Mouse (Mus musculus) CH12.LX (cell line): ENCODE measurements around the gene Mtmr12. TPM values are rescaled to one million over a fixed set of nuclear protein-coding genes. Genes with fewer than 3 reads are reported as not detected.

Source experiments
- DNase-seq: peaks from one replicate; pipeline ENCODE4 v3.0.0-alpha.2; 2013; ENCODE audit errors: extremely low read depth
- H3K27ac ChIP-seq: 2 replicates; pipeline ENCODE4 v1.5.1; 2012; ENCODE audit warnings: low read depth, mild to moderate bottlenecking, control low read depth, moderate library complexity; ENCODE audit not compliant: insufficient read depth
- H3K27me3 ChIP-seq: replicated peaks from 2 replicates; pipeline ENCODE3; 2012; ENCODE audit warnings: inconsistent platforms
- H3K36me3 ChIP-seq, 2 experiments: replicated peaks in 1 of 2; 2 replicates each; pipeline versions ENCODE3 to v1.6.1; 2012; ENCODE audit warnings: inconsistent platforms in 1 of 2, low read length in 1 of 2, mild to moderate bottlenecking in 1 of 2, mixed read lengths in 1 of 2, moderate library complexity in 1 of 2; ENCODE audit not compliant: control insufficient read depth in 1 of 2, insufficient read depth in 1 of 2
- H3K4me1 ChIP-seq, 2 experiments: 2 replicates each; pipeline ENCODE4 v1.6.1; 2012; ENCODE audit warnings: inconsistent platforms in 1 of 2, moderate library complexity in 1 of 2; ENCODE audit not compliant: insufficient read depth in 2 of 2, control insufficient read depth in 1 of 2
- H3K4me2 ChIP-seq: 2 replicates; pipeline ENCODE4 v1.6.1; 2012; ENCODE audit warnings: low read depth, mild to moderate bottlenecking, control low read depth; ENCODE audit not compliant: poor library complexity, insufficient read depth, severe bottlenecking
- H3K4me3 ChIP-seq, 3 experiments: fragments of 150-350 bp in 1 of 3; sonication (generic) in 1 of 3; replicated peaks in 1 of 3; 2 replicates each; pipeline versions ENCODE3 to v1.5.1; 2011 to 2012; ENCODE audit warnings: low read depth in 2 of 3, low read length in 2 of 3, mild to moderate bottlenecking in 2 of 3, moderate library complexity in 2 of 3, control low read depth in 1 of 3, improper control_type of control experiment in 1 of 3, inconsistent platforms in 1 of 3, mixed read lengths in 1 of 3; ENCODE audit not compliant: poor library complexity in 1 of 3
- H3K79me2 ChIP-seq: replicated peaks from 2 replicates; pipeline ENCODE4 v1.6.1; 2012; ENCODE audit warnings: mild to moderate bottlenecking, moderate library complexity; ENCODE audit not compliant: control insufficient read depth, poor library complexity, insufficient read depth, severe bottlenecking; ENCODE audit errors: extremely low read depth
- H3K9ac ChIP-seq: 2 replicates; pipeline ENCODE4 v1.6.1; 2012; ENCODE audit warnings: low read depth, mild to moderate bottlenecking, control low read depth, moderate library complexity; ENCODE audit not compliant: insufficient read depth
- H3K9me3 ChIP-seq: replicated peaks from 2 replicates; pipeline ENCODE3; 2012; ENCODE audit warnings: low read length, inconsistent platforms, mixed read lengths
- BHLHE40 ChIP-seq: IDR thresholded peaks from 2 replicates; pipeline ENCODE4 v1.6.1; 2011; ENCODE audit warnings: mild to moderate bottlenecking, low read depth, low read length, improper control_type of control experiment
- CHD2 ChIP-seq: IDR thresholded peaks from 2 replicates; pipeline ENCODE4 v1.6.1; 2011; ENCODE audit warnings: low read length, improper control_type of control experiment
- EP300 ChIP-seq: IDR thresholded peaks from 2 replicates; pipeline ENCODE4 v1.6.1; 2011; ENCODE audit warnings: low read length, improper control_type of control experiment
- ETS1 ChIP-seq: conservative IDR thresholded peaks from 2 replicates; pipeline ENCODE4 v1.6.1; 2012; ENCODE audit warnings: low read depth, mild to moderate bottlenecking, inconsistent platforms, low read length, improper control_type of control experiment, moderate library complexity
- MAFK ChIP-seq: IDR thresholded peaks from 2 replicates; pipeline ENCODE4 v1.6.1; 2011; ENCODE audit warnings: low read length, improper control_type of control experiment; ENCODE audit not compliant: insufficient replicate concordance
- MAX ChIP-seq: IDR thresholded peaks from 2 replicates; pipeline ENCODE4 v1.6.1; 2011; ENCODE audit warnings: low read length, improper control_type of control experiment
- MXI1 ChIP-seq: IDR thresholded peaks from 2 replicates; pipeline ENCODE4 v1.6.1; 2011; ENCODE audit warnings: mild to moderate bottlenecking, low read depth, low read length, improper control_type of control experiment
- MYC ChIP-seq: IDR thresholded peaks from 2 replicates; pipeline ENCODE4 v1.6.1; 2011; ENCODE audit warnings: low read depth, mild to moderate bottlenecking, improper control_type of control experiment, low read length
- POLR2A ChIP-seq: IDR thresholded peaks from 2 replicates; pipeline ENCODE4 v1.6.1; 2011; ENCODE audit warnings: low read depth, mild to moderate bottlenecking, improper control_type of control experiment, low read length
- RAD21 ChIP-seq: IDR thresholded peaks from 2 replicates; pipeline ENCODE4 v1.6.1; 2011; ENCODE audit warnings: low read depth, mild to moderate bottlenecking, low read length, improper control_type of control experiment, moderate library complexity
- RCOR1 ChIP-seq: conservative IDR thresholded peaks from 2 replicates; pipeline ENCODE4 v1.6.1; 2012; ENCODE audit warnings: low read depth, mild to moderate bottlenecking, inconsistent platforms, low read length, improper control_type of control experiment
- SIN3A ChIP-seq: IDR thresholded peaks from 2 replicates; pipeline ENCODE4 v1.6.1; 2012; ENCODE audit warnings: low read length, improper control_type of control experiment, inconsistent platforms
- SMC3 ChIP-seq: IDR thresholded peaks from 2 replicates; pipeline ENCODE4 v1.6.1; 2011; ENCODE audit warnings: low read depth, low read length, improper control_type of control experiment
- TBP ChIP-seq: conservative IDR thresholded peaks from 2 replicates; pipeline ENCODE4 v1.6.1; 2011; ENCODE audit warnings: low read depth, low read length, improper control_type of control experiment
- TCF12 ChIP-seq: IDR thresholded peaks from 2 replicates; pipeline ENCODE4 v1.6.1; 2014; ENCODE audit warnings: low read depth, mild to moderate bottlenecking, inconsistent platforms, low read length, improper control_type of control experiment
- USF1 ChIP-seq: IDR thresholded peaks from 2 replicates; pipeline ENCODE4 v1.6.1; 2014; ENCODE audit warnings: low read depth, mild to moderate bottlenecking, inconsistent platforms, low read length, improper control_type of control experiment
- USF2 ChIP-seq: conservative IDR thresholded peaks from 2 replicates; pipeline ENCODE4 v1.6.1; 2011; ENCODE audit warnings: low read depth, low read length, improper control_type of control experiment
- ZNF384 ChIP-seq: IDR thresholded peaks from 2 replicates; pipeline ENCODE4 v1.6.1; 2012; ENCODE audit warnings: low read depth, low read length, improper control_type of control experiment, inconsistent platforms
- dilution Hi-C: fragments of 300-500 bp; cut with MboI; formaldehyde crosslinking; loops from 2 replicates; pipeline ENCODE4 v1.14.3; 2020; ENCODE audit warnings: low sequenced_read_pairs; ENCODE audit not compliant: extremely low pct_unique_long_range_greater_than_20kb, extremely low pct_ligation_motif_present
- in situ Hi-C: fragments of 300-500 bp; cut with MboI; formaldehyde crosslinking; loops from 3 replicates; pipeline ENCODE4 v1.14.3; 2019; ENCODE audit warnings: low sequenced_read_pairs, low pct_ligation_motif_present, low pct_unique_long_range_greater_than_20kb, mixed read lengths
- polyA plus RNA-seq: library from polyadenylated mRNA; unstranded; fragments of >175 nt; gene quantifications from 2 replicates; pipeline ENCODE4 v1.2.1, GENCODE M21; 2012; ENCODE audit warnings: low read depth; ENCODE audit not compliant: insufficient read length
- total RNA-seq, 2 experiments: library from RNA; depleted of rRNA; stranded (reverse); fragments of 300-350 nt in 1 of 2; fragments of >200 nt in 1 of 2; gene quantifications; 2 replicates each; pipeline ENCODE4 v1.2.3; 2012 to 2014

The Mtmr12 gene
- total and polyA plus RNA-seq, 3 experiments, result 8.2 to 16.3 (median 12.3) TPM

DNA sequence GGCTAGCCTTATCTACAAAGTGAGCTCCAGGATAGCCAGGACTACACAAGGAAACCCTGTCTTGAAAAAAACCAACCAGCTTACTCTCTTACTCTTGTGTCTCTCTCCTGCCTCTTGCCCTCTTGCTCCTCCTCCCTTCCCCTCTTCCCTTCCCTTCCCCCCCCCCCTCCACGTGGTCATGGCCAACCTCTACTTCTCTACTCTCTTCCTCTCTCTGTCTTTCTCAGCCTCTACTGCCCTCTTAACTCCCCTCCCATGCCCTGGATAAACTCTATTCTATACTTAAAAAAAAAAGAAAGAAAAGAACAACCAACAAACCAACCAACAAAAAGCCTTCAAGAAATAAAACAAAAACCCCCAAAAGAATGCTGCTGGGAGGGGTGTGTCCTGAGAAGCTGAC, 30.7 kb downstream of the Mtmr12 start:
- peaks cover 28 to 84% of the 10 kb centered on the region in 2 experiments for H3K4me1 ChIP-seq
- H3K27me3 ChIP-seq, result no peaks in the 10 kb centered on the region
- H3K36me3 ChIP-seq, result peaks cover 29 to 68% of the 10 kb centered on the region in 2 experiments
- in situ Hi-C loops, result no loop called here
- H3K9ac ChIP-seq, result no peak overlapping the region
- H3K9me3 ChIP-seq, result no peaks in the 10 kb centered on the region
- peak overlapping the region; percentile 65; the same call in 1 of the 2 replicates for H3K27ac ChIP-seq
- dilution Hi-C loops, result no loop called here
- H3K4me2 ChIP-seq, result peak overlapping the region; percentile 59
- DNase-seq, result peak; percentile 50
- no peak overlapping the region for H3K4me3 ChIP-seq
- no peaks in the 10 kb centered on the region for H3K79me2 ChIP-seq
- TF ChIP-seq MYC (peak; percentile 91), USF1 (peak; percentile 48; the same call in 1 of the 2 replicates), RCOR1 (no peak), SMC3 (no peak), POLR2A (0 out of 2 replicates have a peak, but pooled peaks have one; percentile 19), MXI1 (0 out of 2 replicates have a peak, but pooled peaks have one; percentile 56), ZNF384 (peak; percentile 40; the same call in 1 of the 2 replicates), USF2 (0 out of 2 replicates have a peak, but pooled peaks have one; percentile 10)
- TF ChIP-seq, all 38 proteins: peak for 6

DNA sequence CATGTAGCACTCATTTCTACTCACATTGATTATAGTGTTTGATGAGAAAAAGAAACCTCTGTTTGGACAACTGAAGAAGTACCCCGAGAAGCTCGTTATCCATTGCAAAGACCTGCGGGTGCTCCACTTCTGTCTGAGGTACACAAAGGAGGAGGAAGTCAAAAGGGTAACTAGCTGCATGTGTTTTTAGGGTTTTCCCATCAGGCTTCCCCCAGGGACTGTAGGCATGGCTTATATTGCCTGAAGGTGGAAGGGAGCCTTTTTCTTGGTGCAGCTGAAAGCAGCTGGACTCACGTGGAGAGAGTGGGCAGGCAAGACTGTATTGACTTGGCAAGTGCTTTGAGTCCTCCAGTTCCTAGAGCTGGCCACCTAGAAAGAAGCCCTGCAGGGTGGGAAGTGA, 31.2 kb downstream of the Mtmr12 start:
- H3K9ac ChIP-seq, result no peak overlapping the region
- H3K27ac ChIP-seq, result peak overlapping the region; percentile 65; the same call in 1 of the 2 replicates
- no peak for TF ChIP-seq TBP
- TF ChIP-seq MAX, result peak; percentile 52; the same call in 1 of the 2 replicates
- no peak for TF ChIP-seq RAD21
- no peak; the same call in 1 of the 2 replicates for TF ChIP-seq EP300
- TF ChIP-seq CHD2, result peak; percentile 58
- TF ChIP-seq POLR2A, result no peak
- TF ChIP-seq SIN3A, result peak; percentile 76
- TF ChIP-seq MXI1, result peak; percentile 79; the same call in 1 of the 2 replicates
- TF ChIP-seq BHLHE40, result peak; percentile 80
- TF ChIP-seq TCF12, result peak; percentile 44; the same call in 1 of the 2 replicates
- 0 out of 2 replicates have a peak, but pooled peaks have one; percentile 39 for TF ChIP-seq RCOR1
- TF ChIP-seq ETS1, result peak; percentile 62
- no peak for TF ChIP-seq MAFK
- dilution Hi-C loops, result no loop called here
- H3K4me2 ChIP-seq, result peak overlapping the region; percentile 59
- DNase-seq, result peak; percentile 82
- no peak overlapping the region for H3K4me3 ChIP-seq
- no peaks in the 10 kb centered on the region for H3K79me2 ChIP-seq
- H3K36me3 ChIP-seq, result peaks cover 29 to 72% of the 10 kb centered on the region in 2 experiments
- in situ Hi-C loops, result no loop called here
- no peaks in the 10 kb centered on the region for H3K27me3 ChIP-seq
- peaks cover 28 to 80% of the 10 kb centered on the region in 2 experiments for H3K4me1 ChIP-seq
- no peaks in the 10 kb centered on the region for H3K9me3 ChIP-seq
